Mouse (Mus musculus) heart, adult 11 months (tissue): ENCODE data around the gene Supt3.

Experiments
- DNase-seq: peaks from one replicate; pipeline ENCODE4 v3.0.0; 2022

The Supt3 gene

DNA sequence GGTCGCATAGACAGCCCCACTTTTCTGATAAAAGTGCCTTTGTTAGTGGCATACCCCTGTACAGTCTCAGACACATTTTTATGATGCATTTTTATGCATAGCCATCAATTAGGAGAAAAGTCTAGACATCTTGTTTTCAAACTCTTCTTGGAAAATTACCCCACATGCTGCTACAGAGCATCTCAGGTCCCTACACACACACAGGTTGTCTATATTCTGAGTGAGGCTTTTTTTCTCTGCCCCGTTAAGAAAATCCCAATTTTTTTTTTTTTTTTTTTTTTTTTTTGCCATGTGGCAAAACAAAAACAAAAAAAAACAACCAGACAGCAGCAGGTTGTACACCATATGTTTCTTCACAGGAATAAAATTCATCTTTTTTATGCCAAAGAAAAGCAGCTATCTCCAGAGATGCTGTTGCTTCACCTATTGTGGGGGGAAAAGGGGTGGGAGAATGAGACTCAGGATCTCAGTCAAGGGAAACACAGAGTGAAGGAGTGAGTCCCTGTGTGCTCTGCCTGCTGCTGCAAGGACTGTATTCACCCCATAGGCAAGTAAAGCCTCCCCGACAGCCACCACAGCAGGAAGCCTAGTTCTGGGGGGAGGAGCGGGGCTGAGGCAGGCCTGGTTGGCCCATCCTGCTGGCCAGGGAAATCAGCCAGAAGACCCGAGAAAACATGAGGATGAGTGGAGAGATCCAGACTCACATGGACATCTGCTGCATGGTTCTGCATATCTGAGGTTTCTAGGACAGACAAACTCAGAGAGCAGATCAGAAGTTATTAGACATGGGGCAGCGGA, 281.8 kb downstream of the Supt3 start:
- DNase-seq = peak; percentile 39

DNA sequence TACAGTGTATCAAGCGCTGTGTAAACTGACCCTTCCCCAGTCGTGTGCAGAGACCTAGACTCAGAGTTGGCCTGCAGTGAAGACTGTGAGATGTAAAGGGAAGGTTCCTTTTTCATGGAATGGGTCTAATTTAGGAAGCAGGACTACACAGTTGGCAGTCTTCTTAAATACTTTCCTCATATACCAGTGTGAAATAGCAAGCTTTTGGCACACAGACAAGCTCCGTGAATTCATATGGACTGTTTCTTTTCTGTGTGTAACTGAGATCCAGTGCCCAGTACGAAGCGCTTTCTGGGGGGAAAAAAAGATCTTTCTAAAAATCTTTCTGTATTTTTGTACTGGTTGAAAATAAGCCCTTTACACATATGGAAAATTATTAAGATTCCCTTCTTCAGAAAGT, 286.8 kb downstream of the Supt3 start:
- peak; percentile 16 for DNase-seq

DNA sequence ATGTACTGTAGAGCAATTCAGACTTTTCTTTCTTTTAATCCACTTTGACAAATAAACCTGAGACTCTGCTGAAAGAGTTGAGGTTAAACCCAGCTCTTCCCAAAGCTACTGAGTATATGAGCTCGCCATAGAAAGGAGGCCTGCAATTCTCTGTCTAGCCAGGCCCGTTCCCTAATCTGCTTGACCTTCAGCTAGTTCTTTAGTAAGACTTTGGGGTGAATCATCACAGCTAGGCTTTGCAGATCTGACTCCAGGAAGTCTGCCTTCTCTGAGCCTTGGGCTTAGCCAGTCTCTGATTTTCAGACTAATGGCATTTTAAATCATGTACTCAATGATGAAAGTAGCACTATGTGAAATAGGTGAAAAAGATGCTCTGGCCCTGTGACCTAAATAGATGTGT, 288.5 kb downstream of the Supt3 start:
- peak; percentile 19 for DNase-seq

DNA sequence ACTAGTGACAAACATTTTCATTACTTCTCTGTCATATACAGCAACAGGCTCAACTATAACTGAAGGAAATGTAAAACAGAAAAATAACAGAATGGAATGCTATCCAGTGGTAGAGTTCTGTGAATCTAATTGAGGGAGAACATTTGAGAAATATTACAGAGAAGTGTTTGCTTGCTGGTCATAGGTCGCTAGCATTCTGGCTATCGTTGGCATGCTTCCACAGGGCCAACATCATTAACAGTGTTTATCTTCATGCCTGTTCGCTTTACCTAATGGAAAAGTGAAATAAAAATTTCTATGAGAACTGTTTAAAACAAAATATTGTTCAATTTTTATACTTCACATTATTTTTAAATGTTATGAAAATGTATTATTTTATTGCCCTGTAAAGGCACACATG, 290.5 kb downstream of the Supt3 start:
- no peak for DNase-seq

DNA sequence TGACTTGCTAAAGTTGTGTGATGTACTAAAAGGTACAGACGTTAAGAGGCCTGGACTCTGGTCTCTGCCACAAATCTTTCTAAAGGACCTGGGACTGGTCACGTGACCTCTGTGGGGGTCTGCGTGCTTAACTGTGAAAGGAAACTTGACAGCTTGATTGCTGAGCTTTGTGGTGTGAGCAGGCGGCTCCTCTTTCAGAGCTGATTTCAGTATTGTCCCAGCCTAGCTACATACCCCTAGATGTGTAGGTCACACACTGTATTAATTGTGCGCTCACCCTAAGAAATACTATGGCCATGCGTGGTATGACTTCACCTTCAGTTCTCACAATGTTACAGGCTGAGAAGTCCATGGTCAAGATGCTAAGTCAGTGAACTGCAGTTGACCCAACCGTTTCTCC, 291.4 kb downstream of the Supt3 start:
- DNase-seq = peak; percentile 13

DNA sequence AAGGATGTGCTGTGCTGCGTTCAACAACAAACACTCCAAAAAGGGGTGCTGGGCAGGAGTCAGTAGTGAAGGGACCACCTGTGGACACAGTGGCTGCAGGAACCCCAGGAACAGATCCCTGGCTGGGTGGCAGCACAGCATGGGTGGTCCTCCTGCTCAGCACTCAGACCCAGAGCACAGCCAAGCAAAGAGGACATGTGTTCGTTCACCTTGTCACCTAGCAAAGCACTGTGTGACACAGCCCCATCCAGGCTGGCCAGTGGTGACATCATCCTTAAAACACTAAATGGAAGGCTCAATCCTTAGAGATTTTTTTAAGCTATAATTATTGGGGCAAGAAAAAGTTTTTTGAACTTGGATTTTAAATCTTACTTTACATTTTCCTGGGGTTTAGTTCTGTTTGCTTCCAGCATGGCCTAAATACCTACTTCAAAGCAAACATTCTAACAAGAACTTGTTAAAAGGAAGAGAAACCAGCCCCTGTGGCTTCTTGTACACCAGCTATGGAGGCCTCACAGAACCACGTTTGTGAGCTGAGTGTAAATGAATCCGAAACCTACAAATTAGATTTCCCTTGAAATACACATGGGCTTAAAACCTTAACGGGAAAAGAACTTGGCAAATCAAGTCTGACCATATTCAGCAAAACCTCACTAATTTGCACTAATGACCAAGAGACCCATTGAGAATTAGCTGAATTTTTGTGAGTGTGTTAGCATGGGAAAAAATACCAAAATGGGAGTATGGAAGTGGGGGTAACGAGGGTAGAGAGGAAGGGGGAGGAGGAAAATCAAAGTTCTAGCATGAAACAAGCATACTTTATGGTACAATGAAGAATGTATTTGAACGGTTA, 295.8 kb downstream of the Supt3 start:
- peak; percentile 87 for DNase-seq

DNA sequence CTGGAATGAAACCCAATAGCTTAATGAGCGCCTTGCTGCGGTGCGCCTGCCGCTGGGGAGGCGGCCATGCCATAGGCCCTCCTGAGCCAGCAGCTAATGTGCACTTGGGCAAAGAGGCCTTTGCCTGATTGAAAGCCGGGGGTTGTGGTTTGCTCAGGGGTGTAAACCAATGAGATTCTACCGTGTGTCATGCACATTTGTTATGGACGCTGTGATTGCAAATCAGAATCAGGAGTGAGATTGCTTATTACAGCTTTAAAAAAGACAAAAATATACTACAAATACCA, 296.3 kb downstream of the Supt3 start:
- peak; percentile 51 for DNase-seq

DNA sequence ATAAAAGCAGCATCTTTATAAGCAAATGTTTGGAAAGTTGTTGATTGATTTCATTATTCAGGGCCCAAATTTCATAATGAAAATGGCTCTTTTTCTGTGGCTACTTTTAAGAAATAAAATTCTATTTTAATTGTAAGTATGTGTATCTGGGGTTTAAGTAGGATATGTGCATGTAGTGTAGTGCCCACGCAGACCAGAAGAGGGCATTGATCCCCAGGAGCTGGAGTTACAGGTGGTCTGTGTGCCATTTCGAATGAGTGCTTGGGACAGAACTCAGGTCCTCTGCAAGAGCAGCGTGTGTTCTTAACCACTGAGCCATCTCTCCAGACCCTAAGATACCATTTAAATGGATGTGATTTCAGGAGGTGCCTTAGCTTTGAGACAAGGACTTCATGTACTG, 296.8 kb downstream of the Supt3 start:
- DNase-seq = peak; percentile 37

DNA sequence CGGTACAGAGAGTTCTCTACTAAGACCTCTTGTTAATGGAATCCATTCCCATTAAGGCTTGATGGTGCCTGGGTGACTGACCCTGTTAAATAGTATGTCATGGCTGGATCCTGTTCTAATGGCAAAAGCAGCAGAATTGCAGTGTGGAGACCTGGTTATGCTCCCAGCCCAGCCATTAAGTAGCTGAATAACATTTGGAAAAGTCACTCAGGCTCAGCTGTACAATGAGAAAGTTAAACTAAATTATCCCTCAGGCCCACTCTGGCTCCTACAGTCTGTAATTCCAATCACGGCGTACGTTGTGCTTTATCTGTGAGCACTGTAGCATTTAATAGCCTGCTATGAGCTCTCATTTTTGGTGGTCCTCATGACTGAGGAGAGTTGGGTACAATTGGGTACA, 300.0 kb downstream of the Supt3 start:
- DNase-seq = peak; percentile 44

DNA sequence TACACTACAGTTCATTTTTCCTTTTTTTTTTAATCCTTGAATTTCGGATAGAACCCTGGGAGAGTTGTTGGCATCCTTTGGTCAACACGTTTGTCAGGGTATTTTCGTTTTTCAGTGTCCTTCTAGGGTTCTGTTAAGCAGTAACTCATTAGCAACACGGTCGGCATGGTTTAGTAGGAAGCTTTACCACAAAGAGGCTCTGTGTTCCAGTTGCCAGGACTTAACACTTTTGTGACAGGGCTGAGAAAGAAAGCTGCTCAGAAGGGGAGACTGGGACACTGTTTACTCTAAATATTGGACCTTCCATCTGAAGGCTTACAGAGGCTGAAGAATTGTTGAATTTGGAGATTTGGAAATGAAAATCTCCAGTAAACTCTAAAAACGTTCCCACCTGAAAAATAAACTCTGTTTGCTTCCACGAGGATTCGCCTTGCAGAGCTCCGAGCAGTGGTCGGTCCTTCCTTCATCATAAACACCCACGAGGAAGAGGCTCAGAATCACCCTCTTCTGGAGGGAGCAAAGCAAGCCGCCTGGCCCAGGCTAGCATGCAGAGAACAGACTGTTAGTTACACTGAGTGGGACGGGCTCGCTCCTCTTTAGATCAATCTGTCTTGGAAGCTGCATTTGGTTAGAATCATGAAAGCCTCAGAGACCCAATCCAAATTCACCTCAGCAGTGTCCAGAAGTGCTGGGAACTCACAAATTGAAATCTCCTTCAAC, 301.1 kb downstream of the Supt3 start:
- peak; percentile 62 for DNase-seq

DNA sequence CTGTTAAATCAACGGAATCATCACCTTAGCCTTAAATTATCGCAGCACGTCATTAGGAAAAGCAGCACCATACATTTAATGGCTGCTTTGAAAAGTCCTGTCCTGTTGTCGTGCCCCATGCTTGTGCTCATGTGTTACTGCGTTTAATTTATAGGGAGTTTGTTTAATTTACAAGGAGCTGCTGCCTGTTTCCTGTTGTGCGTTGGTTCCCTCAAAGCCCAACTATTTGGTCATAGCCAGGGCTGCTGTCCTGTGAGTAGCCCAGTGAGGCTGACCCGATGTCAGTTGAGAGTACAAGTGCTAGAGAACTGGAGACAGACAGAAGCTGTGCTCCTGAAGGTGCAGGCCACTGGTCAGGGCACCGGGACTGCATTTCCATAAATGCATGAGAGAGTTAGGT, 304.6 kb downstream of the Supt3 start:
- peak; percentile 61 for DNase-seq

DNA sequence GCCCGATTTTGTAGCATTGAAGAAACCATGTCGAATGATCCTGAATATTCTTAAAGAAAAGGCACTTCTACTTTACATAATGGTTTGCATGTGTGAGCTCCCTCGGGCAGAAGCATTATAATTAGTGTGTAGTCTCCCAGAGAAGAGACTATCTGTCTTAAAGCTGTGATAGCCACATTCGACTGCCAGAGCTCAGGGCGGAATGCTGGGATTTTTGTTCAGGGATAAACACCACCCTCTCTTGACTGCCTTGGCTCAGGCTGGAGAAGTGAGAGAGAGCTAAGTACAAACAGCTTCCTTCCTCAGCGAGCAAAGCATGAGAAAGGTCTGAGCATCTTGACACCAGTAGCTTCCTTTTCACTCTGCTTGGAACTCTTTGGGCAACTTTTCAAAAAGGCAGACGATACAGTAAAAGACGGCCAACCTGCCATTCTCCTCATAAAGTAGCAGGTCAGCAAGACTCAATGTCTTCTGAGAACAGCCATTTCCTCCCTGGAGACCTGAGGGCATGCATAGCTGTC, 305.1 kb downstream of the Supt3 start:
- peak; percentile 73 for DNase-seq

DNA sequence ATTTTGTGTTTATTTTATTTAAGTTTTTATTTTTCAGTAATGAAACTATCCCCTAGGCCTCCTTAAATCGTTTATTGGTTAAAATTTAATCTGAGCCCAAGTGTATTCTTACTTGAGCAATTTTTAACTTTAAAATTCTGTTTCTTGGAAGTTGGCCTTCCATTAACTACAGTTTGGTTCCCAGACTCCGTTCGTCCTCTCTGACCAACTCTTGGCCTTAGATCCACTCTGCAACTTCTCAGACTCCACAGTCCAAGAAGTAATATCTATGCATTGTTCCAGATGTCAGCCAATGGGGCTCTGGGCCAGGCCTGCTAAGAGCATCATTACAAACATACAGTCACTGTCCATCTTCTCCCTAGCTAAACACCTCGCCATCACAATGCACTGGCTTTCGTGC, 309.4 kb downstream of the Supt3 start:
- no peak for DNase-seq

DNA sequence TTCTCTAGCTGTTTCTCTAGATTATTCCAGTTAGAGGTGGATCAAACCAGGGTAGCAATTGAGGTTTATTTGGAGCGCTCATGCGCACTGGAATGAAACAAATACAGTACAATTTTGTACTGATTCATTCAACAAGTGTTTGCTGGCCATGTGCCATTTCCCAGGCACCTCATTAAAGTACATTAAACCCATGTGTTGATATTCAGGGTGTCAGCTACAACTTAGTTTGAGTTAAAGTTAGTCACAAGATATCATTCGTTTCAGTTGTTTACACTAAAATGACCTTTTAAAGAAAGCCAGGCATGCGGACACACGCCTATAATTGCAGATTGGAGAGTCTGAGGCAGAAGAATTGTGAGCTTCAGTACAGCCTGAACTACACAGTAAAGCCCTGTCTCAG, 310.1 kb downstream of the Supt3 start:
- peak; percentile 46 for DNase-seq

DNA sequence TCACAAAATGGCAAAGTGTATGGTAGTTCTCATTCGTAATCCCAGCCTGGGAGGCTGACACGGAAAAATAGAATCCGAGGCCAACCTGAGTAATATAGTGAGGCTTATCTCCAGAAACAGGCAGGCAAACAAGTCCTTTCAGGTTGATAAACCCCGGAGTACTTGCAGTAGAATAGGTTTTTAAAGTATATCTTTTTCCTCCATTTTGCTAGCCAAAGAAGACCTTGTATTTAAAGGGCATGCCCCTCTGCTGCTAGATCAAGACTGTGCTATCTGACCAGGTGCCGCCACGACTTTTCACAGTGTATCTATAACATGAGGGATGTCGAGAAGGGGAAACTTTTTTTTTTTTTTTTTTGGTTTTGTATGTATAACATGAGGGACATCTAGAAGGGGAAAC, 324.1 kb downstream of the Supt3 start:
- DNase-seq = peak; percentile 31

DNA sequence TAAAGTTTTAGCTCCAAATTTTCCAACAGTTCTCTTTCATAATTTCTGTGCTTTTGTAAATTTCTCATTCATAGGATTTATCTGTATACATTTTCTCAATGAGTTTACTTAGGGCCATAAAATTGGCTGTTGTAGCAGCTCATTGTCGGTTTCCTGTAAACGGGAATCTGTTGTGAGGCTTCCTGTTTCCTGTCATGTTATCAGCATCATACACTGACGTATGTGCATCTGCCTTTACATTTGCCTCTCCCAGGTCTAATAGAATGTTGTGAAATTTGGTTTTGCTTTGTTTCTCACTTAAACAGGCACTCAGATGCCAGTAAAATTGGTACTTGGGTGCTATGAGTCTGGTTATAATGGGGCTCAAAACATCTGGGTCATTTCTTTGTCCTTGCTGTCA, 338.4 kb downstream of the Supt3 start:
- no peak for DNase-seq

DNA sequence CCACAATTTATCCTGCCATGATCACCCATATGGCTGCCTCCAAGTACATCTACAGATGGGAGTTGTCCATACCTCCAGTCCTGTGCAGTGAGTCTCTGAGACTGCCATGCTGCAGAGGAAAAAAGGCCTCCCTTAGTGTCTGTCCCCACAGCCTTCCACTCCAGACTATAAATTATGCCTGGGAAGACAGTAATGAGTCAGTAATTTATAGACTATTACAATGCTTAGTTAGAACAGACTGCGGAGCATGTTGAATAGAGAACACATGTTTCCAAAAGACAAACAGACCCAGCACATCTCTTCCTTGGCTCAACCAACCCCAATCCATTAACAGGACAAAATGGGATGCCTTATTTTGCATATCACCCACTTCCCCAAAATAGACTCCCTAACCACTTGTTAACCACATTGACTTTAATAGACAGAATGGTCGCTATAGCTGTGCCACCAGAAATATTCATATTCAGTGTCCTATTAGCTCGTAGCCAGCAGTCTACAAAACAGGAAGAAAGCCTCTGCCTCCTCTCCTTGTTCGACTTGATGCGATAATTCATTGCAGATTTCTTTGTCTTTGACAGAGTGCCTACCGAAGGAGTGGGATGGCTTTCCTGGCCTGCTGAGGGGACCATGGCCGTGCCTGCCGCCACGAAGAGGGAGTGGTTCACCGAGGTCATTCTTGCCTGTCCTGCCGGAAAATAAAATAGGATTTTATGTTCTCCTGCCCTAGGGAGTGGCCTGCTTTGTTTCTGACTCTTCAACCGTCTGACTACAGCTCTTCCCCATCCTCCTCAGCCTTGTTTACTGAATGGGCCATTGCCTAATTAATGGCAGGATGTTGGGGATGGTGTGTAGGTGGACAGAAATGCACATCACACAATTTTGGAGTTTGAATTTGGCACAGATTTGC, 341.9 kb downstream of the Supt3 start:
- DNase-seq = peak; percentile 78

DNA sequence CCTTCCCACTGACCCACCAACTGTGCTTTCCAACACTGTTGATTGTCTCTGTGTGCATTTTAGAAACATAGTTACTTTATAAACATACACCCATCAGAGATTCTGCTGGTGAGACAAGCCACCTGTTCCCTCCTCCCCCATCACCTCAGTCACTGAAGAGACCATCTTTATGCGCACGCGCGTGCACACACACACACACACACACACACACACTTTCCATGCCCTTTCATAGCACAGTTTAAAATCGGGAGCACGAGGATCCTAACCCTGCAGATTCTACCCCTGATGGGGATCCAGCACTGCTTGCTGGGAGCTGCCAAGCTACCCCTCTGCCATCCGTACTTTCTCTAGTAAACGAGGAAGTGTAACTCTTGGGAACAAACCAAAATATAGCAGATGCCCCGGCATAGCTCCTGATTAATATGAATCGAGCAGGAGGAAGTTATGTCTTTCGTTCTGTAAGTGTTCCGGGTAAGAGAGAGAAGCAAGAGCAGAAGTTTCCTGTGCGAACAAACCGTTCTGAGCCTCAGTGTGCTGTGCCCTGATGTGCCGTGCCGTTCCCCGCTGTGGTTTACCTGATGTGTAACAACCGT, 342.8 kb downstream of the Supt3 start:
- peak; percentile 76 for DNase-seq

DNA sequence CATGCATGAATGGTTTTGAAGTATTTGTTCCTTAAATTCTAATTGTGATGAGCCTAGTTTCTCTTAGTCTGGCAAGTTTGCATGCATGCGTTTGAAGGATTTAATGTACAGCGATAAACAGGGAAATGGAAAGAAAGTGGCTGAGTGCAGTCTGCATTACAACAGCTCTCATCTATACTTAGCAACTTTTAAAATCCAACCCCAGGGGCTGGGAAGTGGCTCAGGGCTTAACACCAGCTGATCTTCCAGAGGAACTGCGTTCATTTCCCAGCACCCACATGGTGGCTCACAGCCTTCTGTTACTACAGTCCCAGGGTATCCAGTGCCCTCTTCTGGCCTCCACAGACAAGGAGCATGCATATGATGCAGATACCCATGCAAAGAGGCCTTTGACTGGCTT, 346.9 kb downstream of the Supt3 start:
- DNase-seq = peak; percentile 82

DNA sequence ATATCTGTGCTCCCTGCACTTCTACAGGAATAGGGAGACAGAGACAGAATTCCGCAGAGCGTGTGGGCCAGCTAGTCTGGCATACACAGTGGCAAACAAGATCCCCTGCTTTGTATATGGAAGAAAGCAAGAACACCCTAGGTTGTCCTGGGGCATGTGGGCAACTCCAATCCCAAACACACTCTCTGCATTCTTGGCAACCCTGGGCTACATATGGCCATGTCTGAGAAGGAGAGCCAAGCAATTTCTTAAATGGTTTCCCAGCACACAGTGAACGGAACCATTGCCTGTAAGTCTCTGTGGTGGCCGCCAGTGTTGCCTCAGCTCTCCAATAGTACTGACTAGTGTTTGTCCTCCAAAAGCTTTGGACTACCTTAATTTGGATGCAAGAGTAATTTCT, 351.7 kb downstream of the Supt3 start:
- DNase-seq = peak; percentile 69

DNA sequence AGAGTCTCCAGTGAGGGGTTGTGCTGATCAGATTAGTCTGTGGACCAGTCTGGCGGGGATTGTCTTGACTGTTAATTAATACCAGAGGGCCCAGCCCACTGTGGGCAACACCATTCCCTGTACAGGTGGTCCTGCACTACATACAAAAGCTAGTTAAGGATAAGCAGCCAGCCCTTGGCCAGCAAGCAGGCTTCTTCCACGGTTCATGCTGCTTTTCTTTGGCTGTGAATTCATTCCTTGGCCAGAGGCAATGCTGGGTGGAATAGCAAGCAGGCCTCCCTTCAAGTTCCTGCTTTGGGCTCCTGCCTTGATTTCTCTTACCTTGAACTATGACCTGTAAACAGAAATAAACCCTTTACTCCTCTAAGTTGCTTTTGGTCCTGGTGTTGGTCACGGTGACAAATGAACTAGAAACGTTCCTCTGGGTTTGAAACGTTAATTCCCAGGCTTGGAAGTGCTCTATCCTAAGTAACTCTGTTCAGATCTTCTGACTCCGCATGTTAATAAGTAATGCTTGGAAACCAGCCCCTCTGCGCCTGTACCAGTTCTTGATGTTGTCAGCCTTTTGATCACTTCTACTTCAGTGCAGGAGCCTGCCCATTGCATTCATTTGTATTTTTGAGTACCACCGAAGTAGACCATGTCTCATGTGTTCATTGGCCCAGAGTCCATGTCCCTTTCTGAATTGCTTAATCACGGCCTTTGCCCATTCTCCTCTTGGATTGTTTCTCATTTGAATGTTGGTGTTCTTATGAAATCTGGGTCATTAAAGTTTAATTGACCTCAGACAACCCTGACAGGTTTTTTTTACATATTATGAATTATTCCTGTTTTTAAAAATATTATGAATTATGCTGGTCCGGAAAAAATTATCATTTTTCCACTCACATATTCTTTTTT, 356.8 kb downstream of the Supt3 start:
- peak; percentile 86 for DNase-seq
